Mouse (Mus musculus) retina, postnatal 1 day (tissue): Measurements from ENCODE around the gene Ccdc7a.

ENCODE experiments used
- DNase-seq: peaks from one replicate; pipeline ENCODE4 v3.0.0-alpha.2; 2012

The Ccdc7a gene

DNA sequence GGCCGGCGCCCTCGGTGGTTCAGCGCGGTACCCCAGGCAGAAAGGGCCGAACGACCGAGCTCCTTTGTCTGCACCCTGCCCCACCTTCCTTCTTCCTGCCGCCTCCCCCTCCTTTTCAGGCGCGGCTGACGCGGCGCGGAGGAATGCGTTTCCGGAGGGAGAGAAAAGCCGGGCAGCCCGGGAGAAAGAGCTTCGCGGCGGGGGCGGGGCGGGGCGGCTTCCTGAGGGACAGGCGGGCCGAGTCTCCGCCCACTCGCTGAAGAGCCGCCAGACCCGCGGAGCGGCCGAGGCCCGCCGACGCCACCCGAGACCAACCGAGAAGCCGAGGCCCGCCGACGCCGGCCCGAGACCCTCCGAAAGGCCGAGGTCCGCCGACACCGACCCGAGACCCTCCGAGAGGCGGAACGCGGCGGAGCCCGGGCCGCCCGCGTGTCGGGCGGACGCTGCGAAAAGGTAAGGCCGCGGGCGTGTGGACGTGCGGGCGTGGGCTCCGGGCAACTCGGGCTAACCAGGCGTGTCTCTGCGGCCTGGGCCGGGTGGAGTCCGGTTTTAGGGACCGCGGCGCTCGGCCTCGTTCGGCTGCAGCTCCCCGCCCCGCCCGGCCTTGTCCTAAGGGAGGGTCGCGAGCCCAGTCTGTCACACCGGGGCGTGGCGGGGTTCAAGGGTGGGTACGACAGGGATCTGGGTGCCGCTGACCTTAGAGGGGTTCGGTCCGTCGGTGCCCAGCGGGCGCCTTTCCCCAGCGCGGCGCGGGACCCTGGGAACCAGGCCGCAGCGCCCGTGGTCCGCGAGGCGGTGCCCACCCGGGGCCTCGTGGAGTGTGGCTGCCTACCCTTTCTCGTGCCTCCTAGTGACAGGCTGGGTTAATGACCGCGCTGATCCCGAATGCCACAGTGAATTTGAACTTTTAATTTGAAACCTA, 379.5 kb downstream of the Ccdc7a start, which contains the start of gene Itgb1:
TSS of gene Itgb1 (plus strand) at position 148 of the 922 bp plus-strand sequence.
- DNase-seq: peak; percentile 98

DNA sequence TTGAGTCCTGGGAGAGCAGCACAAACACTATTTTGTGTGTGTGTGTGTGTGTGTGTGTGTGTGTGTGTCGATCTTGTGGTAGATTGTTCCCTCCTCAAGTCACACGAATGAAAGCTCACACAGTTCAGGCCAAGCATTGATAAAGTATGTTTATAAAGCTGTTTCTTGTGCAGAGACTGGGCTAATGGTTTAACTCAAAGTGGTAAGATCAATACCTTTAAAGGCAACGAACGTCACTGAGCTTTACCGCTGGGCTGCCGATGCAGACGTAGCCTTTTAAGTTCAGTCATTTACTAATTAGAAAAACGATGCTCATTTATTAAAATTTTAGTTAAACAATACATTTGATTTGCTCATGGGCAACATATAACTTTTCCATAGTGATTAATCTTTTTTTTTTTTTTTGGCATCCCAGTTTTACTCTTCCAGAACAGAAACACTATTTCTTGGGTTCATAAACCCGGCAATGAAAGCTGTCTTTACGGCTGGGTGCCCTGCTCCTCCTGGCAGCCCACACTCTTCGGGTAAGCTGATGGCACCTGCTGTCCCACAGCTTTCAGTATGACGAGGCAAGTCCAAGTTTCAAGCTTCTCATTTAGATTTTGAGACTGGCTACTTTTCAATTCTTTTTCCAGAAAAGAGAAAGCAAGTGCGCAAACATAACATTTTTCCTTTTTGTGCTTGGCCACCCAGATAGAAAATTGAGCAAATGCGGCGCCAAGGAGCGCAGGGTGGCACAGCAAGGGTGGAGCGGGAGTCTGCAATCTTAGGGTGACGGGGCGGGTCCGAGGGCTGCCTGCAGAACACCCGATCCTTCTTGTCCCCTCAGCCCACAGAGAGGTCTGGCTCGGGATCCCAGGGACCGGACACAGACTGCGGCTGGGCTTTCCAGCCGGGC, 380.5 kb downstream of the Ccdc7a start:
- DNase-seq: peak; percentile 33
